Mouse (Mus musculus) hindbrain, embryonic 10.5 days (tissue): ENCODE measurements around the gene Coq10b. TPM values are rescaled to one million over a fixed set of nuclear protein-coding genes. Genes with fewer than 3 reads are reported as not detected.

ENCODE experiments used
- DNase-seq: peaks from one replicate; pipeline ENCODE4 v3.0.0-alpha.2; 2017; ENCODE audit warnings: low spot score
- H3K27ac ChIP-seq: fragments of 300-500 bp; sonication (generic); 2 replicates; pipeline ENCODE4 v1.5.1; 2016; ENCODE audit warnings: mild to moderate bottlenecking, moderate library complexity
- H3K27me3 ChIP-seq: fragments of 300-500 bp; sonication (generic); 2 replicates; pipeline ENCODE4 v1.6.1; 2016; ENCODE audit warnings: mild to moderate bottlenecking; ENCODE audit not compliant: poor library complexity, insufficient read depth, severe bottlenecking
- H3K36me3 ChIP-seq: fragments of 300-500 bp; sonication (generic); 2 replicates; pipeline ENCODE4 v1.6.1; 2016; ENCODE audit warnings: mild to moderate bottlenecking, moderate library complexity
- H3K4me1 ChIP-seq: fragments of 300-500 bp; sonication (generic); replicated peaks from 2 replicates; pipeline ENCODE4 v1.6.1; 2016; ENCODE audit warnings: mild to moderate bottlenecking
- H3K4me3 ChIP-seq: fragments of 300-500 bp; sonication (generic); 2 replicates; pipeline ENCODE4 v1.5.1; 2016; ENCODE audit warnings: mild to moderate bottlenecking, moderate library complexity
- H3K9me3 ChIP-seq: fragments of 300-500 bp; sonication (generic); 2 replicates; pipeline ENCODE4 v1.6.1; 2016; ENCODE audit warnings: mild to moderate bottlenecking, moderate library complexity
- WGBS: fragments of 180-500 bp; shearing (Covaris S2); methylation state at CpG from one replicate; pipeline ENCODE4 v1.1.7; 2016; 5-methylcytosine and 5-hydroxymethylcytosine counted together
- polyA plus RNA-seq: library from polyadenylated mRNA; unstranded; fragments of >200 nt; fragmentation: Nextera tagmentation; extraction: Ambion mirVana; gene quantifications from 2 replicates; pipeline ENCODE4 v1.2.1, GENCODE M21; 2016

Coq10b gene
- polyA plus RNA-seq, 1 experiment from 2014 or later, result 29.3 TPM

DNA sequence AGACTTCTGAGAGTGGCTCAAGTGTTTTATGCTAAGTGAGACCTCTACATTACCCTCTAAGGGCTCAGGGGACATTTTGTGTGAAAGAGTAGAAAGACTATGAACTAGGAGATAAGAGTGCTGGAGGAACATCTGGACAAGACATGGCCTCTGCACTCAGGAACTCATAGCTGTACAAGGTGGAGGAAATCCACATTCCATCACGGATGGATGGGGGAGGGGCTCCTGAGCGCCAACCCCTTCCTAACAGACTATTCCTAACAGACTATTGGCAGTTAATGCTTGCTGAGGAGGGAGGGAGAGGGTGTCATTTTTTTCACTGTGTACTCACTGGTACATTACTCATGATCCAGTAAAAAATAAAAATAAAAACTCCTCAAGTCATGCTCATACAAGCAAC, 22.2 kb downstream of the Coq10b start:
- no peak for DNase-seq
- H3K27ac ChIP-seq, result no peak overlapping the region
- H3K27me3 ChIP-seq, result no peaks in the 10 kb centered on the region
- H3K36me3 ChIP-seq, result peaks cover 72% of the 10 kb centered on the region
- no peaks in the 10 kb centered on the region for H3K9me3 ChIP-seq
- 69% methylated on average over 2 of the region's 2 CpGs for WGBS
- H3K4me1 ChIP-seq, result no peaks in the 10 kb centered on the region
- H3K4me3 ChIP-seq, result no peak overlapping the region

DNA sequence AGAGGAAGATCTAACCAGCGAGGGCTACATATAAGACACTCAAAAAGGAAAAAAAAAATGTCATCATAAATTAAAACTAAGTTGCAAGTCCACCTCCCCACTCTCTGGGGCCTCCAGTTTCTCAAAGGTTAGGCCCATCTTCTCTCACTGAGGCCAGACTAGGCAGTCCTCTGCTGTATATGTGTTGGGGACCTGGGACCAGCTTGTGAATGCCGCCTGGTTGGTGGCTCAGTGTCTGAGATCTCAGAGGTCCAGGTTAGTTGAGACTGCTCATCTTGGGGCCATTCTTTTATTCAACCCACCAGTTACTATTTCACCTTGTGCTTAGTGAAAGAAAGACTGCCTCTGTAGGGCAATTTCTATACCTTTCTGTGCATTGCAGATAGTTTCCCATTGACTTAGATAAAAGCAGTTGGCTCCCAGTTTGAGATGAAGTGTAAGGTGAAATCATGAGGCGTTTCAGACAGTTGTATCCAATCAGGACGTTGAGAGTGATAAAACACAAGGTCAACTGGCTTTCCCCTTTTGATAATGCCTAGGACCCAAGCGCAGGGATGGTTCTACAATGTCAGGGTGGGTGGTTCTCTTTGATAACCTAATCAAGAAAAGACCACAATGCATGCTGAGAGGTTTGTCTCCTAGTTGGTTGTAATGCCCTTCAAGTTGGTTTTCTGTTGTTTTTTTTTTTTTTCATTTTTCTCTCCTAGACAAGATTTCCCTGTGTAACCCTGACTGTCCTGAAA, 23.3 kb downstream of the Coq10b start:
- Histone ChIP-seq H3K27ac (no peak overlapping the region), H3K36me3 (peaks cover 73% of the 10 kb centered on the region), H3K4me1 (no peaks in the 10 kb centered on the region), H3K27me3 (no peaks in the 10 kb centered on the region), H3K4me3 (no peak overlapping the region), H3K9me3 (no peaks in the 10 kb centered on the region)
- WGBS, result 76% methylated on average over 5 of the region's 5 CpGs
- DNase-seq, result no peak

DNA sequence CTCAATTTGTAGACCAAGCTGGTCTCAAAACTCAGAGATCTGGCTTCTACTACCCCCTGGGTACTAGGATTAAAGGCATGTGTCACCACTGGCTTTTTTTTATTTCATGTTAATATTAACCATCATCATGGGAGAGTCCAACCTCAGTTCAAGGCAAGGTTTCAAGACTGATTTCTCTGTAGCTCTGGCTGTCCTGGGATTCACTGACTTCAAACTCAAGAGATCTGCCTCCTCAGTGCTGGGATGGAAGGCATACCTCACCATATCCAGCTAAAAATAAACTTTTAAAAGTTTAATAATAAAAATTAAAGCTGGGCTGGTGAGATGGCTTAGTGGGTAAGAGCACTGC, 23.8 kb downstream of the Coq10b start:
- Histone ChIP-seq H3K36me3 (peaks cover 73% of the 10 kb centered on the region), H3K4me1 (no peaks in the 10 kb centered on the region), H3K27me3 (no peaks in the 10 kb centered on the region), H3K9me3 (no peaks in the 10 kb centered on the region), H3K27ac (no peak overlapping the region), H3K4me3 (no peak overlapping the region)
- no peak for DNase-seq

DNA sequence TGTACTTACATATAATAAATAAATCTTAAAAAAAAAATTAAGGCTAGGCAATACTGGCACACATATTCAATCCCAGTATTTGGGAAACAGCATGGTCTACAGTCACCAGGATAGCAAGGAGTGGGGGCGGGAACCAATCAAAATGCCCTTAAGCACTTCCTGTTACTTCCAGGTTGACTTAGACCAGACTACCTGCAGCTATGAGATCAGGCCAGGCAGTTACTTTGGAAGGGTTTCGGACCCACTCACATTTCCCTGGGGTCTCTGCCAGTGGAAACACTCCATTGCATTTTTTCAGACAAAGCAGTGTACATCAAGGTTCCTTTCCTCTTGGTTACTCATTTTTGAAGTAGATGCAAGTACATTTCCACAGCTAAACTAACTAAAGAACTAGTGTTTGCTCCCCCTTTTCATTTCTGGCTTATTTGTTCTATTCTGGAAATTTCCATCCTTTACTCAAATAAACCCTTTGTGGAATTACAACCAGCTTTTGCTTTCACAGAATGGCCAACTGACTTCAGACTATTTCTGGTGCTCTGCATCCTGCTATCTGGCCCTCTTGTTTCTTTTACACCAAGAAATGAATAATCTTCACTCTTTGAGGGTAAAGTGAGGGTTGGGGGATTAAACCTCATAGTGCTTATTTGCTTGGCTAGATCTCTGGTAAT, 24.4 kb downstream of the Coq10b start:
- no peak for DNase-seq
- no peak overlapping the region for H3K4me3 ChIP-seq
- peaks cover 74% of the 10 kb centered on the region for H3K36me3 ChIP-seq
- H3K27me3 ChIP-seq, result no peaks in the 10 kb centered on the region
- no peaks in the 10 kb centered on the region for H3K4me1 ChIP-seq
- 85% methylated on average over 2 of the region's 2 CpGs for WGBS
- H3K9me3 ChIP-seq, result no peaks in the 10 kb centered on the region
- no peak overlapping the region for H3K27ac ChIP-seq

DNA sequence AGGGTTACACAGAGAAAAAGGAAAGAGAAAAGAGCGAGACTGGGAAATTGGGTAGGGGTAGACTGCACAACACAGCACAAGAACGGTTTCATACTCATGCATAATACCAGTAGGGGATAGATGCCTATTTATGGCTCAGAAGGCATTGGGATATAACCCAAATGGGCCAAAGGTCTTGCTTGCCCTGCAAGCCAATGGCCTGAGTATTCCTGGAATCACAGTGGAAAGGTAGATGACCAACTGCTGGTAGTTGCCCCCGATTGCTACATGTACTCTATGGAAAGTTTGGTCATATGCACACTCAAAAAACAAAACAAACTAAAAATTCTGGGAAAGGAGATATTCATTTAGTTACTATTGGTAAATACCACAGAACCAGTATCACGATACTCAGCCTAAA, 27.1 kb downstream of the Coq10b start:
- WGBS, result 93% methylated on average over 4 of the region's 4 CpGs
- Histone ChIP-seq H3K9me3 (0 out of 2 replicates have a peak, but pooled peaks cover 6% of the 10 kb centered on the region), H3K4me1 (peaks cover 10% of the 10 kb centered on the region), H3K27me3 (no peaks in the 10 kb centered on the region), H3K36me3 (peaks cover 87% of the 10 kb centered on the region), H3K27ac (no peak overlapping the region), H3K4me3 (no peak overlapping the region)
- DNase-seq, result no peak

DNA sequence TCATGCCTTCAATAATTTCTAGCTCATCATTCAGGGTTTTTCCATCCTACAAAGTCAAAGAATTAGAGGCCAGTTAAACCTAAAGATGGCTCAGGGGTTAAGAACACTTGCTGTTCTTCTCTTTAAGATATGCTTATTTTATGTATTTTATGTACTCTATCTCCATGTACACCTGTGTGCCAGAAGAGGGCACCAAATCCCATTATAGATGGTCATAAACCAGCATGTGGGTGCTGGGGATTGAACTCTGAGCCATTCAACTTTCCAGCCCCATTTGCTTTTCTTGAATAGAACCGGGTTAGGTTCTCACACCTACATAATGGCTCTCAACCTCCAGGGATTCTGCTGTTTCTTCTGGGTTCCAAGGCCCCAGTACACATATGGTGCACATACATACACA, 29.5 kb downstream of the Coq10b start:
- 78% methylated on average over 1 of the region's 1 CpGs for WGBS

DNA sequence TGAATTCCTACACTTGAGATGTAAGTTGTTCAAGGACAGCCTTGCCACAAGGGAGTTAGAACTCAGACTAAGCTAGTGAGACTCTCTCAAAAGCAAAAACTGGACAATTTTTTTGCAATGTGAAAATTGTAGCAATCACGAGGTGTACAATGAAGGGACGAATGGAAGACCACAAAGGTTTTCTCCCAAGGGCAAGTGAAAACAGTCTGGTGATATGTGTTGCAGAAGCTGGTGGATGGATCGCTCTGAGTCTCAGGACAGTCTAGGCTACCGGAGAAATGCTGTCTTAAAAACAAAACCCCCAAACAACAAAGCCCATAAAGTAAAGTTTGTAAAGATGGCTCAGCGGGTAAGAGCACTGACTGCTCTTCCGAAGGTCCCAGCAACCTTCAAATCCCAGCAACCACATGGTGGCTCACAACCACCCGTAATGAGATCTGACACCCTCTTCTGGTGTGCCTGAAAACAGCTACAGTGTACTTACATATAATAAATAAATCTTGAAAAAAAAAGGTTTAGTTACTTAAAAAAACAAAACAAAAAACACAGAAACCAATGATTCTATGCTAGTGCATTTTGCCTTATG, 33.3 kb downstream of the Coq10b start:
- peaks cover 68% of the 10 kb centered on the region for H3K36me3 ChIP-seq
- H3K27me3 ChIP-seq, result no peaks in the 10 kb centered on the region
- DNase-seq, result no peak
- H3K27ac ChIP-seq, result no peak overlapping the region
- 61% methylated on average over 7 of the region's 7 CpGs for WGBS
- peaks cover 51% of the 10 kb centered on the region for H3K4me1 ChIP-seq
- 0 out of 2 replicates have a peak, but pooled peaks cover 6% of the 10 kb centered on the region for H3K9me3 ChIP-seq
- H3K4me3 ChIP-seq, result peak overlapping the region; percentile 93

More for the DNA sequence above, 29.5 kb downstream of the Coq10b start:
- H3K36me3 ChIP-seq, result peaks cover 89% of the 10 kb centered on the region
- H3K4me1 ChIP-seq, result peaks cover 34% of the 10 kb centered on the region
- H3K9me3 ChIP-seq, result 0 out of 2 replicates have a peak, but pooled peaks cover 6% of the 10 kb centered on the region
- no peak overlapping the region for H3K4me3 ChIP-seq
- no peak for DNase-seq
- no peaks in the 10 kb centered on the region for H3K27me3 ChIP-seq
- H3K27ac ChIP-seq, result no peak overlapping the region

DNA sequence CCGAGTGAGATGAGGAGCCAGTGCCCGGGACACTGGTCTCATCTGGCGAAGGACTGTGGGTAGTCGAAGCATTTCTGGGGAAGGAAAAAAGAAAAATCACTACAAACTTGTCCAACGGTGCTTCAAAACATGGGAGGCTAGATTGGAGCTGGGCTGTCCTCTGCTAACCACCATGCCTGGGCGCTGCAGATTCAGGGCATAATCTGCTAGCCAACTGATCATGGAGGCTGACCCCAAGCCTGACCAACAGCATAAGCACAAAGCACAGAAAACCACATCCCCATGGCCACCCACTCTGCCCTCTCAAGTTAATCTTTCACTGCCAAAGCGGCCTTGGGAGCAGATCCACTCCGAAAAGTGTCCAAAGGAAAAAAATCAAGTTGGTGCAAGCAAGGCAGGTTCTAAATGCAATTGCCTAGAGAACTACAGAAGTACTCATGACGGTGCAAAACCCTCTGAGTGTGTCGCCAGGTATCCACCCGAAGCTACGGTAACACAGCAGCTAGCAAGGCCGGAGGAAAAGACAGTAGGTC, 34.4 kb downstream of the Coq10b start:
- 2% methylated on average over 13 of the region's 13 CpGs for WGBS
- DNase-seq, result no peak
- Histone ChIP-seq H3K4me1 (peaks cover 51% of the 10 kb centered on the region), H3K4me3 (peak overlapping the region; percentile 93), H3K9me3 (0 out of 2 replicates have a peak, but pooled peaks cover 6% of the 10 kb centered on the region), H3K27ac (peak overlapping the region; percentile 98), H3K36me3 (peaks cover 68% of the 10 kb centered on the region), H3K27me3 (no peaks in the 10 kb centered on the region)

DNA sequence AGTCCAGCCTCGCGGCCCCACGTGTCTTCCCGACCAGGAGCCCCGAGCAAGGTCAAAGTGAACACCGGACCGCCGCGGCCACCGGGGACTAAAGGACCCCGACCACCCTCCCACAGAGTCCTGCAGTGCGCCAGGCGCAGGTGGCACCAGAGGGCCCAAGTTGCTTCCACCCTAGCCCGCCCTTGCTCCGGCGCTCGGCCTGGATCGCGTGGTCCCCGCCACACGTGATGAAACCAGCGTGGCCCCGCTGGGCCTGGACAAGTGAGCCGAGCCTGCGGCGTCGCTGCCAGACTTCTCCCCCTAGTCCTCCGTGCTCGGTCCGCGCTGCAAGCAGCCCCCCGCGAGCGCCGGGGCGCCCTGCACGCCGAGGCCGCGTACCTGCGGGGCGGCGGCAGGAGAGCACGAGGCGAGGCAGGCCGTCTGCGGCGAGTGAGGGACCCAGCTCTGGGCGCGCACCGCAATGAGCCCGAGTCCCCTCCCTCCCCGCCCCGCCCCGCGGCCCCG, 34.9 kb downstream of the Coq10b start:
- DNase-seq, result no peak
- Histone ChIP-seq H3K27ac (peak overlapping the region; percentile 98), H3K27me3 (no peaks in the 10 kb centered on the region), H3K4me1 (peaks cover 51% of the 10 kb centered on the region), H3K36me3 (peaks cover 68% of the 10 kb centered on the region), H3K9me3 (0 out of 2 replicates have a peak, but pooled peaks cover 3% of the 10 kb centered on the region), H3K4me3 (peak overlapping the region; percentile 93)
- under 1% methylated on average over 57 of the region's 57 CpGs for WGBS

DNA sequence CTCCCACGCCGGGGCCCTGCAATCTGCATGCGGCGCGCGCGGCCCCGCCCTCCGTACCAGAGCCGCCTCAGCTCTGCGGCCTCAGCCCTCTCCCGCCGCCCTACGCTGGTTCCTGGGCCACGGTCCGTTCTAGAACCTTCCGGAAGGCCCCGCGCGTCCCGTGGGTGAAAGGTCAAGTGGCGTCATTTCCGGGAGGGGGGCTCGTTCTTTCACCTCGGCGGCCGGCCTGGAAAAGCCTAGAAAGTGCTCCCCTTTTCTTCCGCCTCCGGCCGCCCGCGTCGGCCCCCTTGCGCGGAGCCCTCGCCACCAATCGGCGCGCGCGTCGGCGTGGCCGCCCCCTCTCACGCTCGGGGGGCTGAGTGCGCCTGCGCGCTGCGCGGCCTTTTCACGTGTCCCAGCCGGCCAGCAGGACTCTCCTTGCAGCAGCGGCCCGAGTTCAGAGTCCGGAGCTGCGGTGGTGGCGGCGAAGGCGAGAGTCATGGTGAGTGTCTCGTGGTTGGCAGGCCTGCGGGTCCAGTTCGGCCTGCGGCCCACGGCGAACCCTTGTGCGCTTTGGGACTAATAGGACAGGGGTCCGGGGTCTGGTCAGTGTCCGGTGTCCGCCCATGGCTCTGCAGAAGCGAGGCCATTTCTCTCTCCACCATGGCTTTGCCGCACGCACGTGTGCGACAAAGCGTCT, 35.5 kb downstream of the Coq10b start, which contains the start of the genes Hspe1 and Hspd1:
Gene Hspe1, plus strand, starts transcription at position 201 of the 679 bp plus-strand sequence.
Gene Hspd1, minus strand, starts transcription at position 312 of the 679 bp plus-strand sequence.
- Histone ChIP-seq H3K27me3 (no peaks in the 10 kb centered on the region), H3K4me1 (peaks cover 51% of the 10 kb centered on the region), H3K36me3 (peaks cover 65% of the 10 kb centered on the region), H3K9me3 (no peaks in the 10 kb centered on the region), H3K4me3 (peak within 1 kb of the TSS; percentile 93), H3K27ac (peak within 1 kb of the TSS; percentile 98)
- DNase-seq, result peak; percentile 99
- whole genome bisulfite sequencing, result under 1% methylated on average over 76 of the region's 76 CpGs

DNA sequence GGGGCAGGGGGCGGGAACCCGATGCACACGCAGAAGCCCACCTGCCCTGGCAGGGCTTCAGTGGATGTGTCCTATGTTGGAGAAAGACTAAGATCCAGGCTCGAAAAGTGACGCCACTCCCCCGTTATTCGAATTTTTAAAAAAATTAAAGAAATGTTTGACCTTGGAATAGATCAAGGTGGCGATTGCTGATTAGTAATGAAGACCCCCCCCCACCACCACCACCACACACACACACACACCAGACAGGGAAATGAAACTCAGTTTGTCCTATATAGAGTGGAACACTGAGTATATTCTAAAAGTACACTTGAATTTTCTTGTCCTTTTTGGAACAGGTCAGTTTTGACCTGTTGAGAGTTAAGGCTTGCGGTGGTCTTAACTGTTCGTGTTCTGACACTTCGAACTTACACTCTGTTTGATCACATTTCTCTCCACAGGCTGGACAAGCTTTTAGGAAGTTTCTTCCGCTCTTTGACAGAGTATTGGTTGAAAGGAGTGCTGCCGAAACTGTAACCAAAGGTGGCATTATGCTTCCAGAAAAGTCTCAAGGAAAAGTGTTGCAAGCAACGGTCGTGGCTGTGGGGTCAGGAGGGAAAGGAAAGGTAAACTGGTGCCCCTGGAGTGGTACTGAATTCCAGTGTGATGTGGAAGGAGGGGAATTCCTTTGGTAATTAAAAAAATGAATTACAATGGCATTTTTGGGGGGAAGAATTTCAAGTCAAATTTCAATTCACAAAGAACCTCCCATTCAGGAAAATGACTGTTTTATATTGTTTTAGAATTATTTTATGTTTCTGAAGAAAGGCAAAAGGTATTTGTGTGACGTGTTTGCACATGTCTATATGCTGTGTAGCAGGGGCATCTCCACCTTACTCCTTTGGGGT, 36.3 kb downstream of the Coq10b start:
- no peaks in the 10 kb centered on the region for H3K27me3 ChIP-seq
- no peaks in the 10 kb centered on the region for H3K9me3 ChIP-seq
- H3K36me3 ChIP-seq, result peaks cover 64% of the 10 kb centered on the region
- peak overlapping the region; percentile 93 for H3K4me3 ChIP-seq
- DNase-seq, result no peak
- WGBS, result 9% methylated on average over 16 of the region's 16 CpGs
- H3K4me1 ChIP-seq, result peaks cover 48% of the 10 kb centered on the region
- H3K27ac ChIP-seq, result peak overlapping the region; percentile 98
